ENCODE assay signal across 21 mouse cellular contexts in the genomic region with DNA sequence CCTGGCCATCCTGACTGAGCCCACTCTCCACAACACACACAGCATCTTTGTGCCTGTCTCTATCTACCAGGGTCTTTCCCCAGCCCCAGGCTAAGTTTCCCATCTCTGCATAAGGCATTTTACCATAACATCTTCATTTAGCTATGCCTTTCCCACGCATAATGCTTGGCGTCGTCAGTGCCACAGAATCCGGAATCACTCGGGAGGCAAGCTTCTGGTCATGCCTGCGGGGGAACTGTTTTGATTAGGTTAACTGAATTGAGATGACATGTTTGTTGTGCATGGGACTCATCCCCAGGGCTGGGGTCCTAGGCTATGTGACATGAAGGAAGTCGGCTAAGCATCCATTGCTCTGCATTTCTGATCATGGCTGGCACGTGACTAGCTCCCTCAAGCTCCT.
"Had no signal": no experiment of that assay in that cellular context is flagged by ENCODE, and none has a peak within 500 bp of the region (broad histone marks: within the 10 kb centered on the region; RNA-seq: fewer than 3 reads in every experiment).

No protein-coding gene starts in this region.

- DNase-seq: gastrocnemius, adult 2 months; gastrocnemius, postnatal 10 days; gastrocnemius, postnatal 25 days; heart, adult 18-20 months; heart, postnatal 10 days; heart, postnatal 4 days; kidney, adult 18-20 months; kidney, adult 8-10 months; kidney, postnatal 10 days; kidney, postnatal 25 days; kidney, postnatal 4 days; liver had no signal

- H3K4me3 ChIP-seq: gastrocnemius, adult 2 months; heart, embryonic 10.5 days; heart, embryonic 12.5 days; hindbrain, embryonic 10.5 days; hindbrain, embryonic 12.5 days; intestine, embryonic 15.5 days; layer of hippocampus, adult 2 months; limb, embryonic 10.5 days; limb, embryonic 12.5 days had no signal

- H3K27ac ChIP-seq: gastrocnemius, adult 2 months; heart, embryonic 10.5 days; hindbrain, embryonic 10.5 days; hindbrain, embryonic 12.5 days; hindbrain, embryonic 14.5 days; intestine, embryonic 15.5 days; layer of hippocampus, adult 2 months; limb, embryonic 10.5 days; limb, embryonic 12.5 days had no signal
